Mouse (Mus musculus): Measurements from ENCODE around the gene Tex261.
A peak's percentile ranks its signal among the peaks of the same experiment; 100 is the strongest.
"Not testable (repeated sequence)": the region's sequence is repeated elsewhere in the genome, so short reads cannot be mapped to it uniquely, and the experiment has no call there.

Tex261 gene

DNA sequence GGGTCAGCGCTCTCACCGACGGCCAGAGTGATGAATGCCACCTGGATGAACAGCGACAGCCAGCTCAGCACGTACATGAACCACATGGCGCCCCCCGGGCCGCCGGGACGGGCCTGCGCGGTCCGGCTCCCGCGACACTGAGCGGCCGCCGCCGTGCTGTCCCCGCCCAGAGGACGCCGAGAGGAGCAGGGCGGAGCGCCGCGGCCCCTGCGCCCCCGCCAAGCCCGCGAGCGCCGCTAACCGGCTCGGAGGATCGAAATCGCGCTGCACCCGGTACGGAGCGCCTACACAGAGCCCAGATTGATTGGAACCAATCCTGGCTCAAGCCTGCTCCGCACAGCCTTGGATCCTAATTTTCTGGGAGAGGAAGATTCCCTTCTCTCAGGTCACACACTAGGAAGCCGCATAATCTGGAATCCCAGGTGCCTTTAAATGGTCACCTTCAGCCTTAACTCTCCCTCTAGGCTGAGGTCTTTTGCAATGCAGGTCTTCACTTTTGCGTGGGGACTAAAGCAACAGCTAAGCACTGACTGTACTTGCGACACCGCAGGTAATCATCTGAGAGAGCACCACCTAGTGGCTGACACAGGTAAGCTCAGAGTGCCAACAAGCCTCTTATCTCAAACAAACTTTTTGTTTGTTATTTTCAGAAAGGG lies at the start of gene Tex261:
Gene Tex261 (minus strand): TSS at position 176 of the 656 bp plus-strand sequence.
- peak; percentile 85 for DNase-seq (ENCODE audit: low read depth, low spot score)

- no peak for DNase-seq (ENCODE audit: low read depth, low spot score)
Observed at GRCm38 (mm10) chr6:83821856-83822255, 46.2 kb upstream of the Tex261 start.

DNA sequence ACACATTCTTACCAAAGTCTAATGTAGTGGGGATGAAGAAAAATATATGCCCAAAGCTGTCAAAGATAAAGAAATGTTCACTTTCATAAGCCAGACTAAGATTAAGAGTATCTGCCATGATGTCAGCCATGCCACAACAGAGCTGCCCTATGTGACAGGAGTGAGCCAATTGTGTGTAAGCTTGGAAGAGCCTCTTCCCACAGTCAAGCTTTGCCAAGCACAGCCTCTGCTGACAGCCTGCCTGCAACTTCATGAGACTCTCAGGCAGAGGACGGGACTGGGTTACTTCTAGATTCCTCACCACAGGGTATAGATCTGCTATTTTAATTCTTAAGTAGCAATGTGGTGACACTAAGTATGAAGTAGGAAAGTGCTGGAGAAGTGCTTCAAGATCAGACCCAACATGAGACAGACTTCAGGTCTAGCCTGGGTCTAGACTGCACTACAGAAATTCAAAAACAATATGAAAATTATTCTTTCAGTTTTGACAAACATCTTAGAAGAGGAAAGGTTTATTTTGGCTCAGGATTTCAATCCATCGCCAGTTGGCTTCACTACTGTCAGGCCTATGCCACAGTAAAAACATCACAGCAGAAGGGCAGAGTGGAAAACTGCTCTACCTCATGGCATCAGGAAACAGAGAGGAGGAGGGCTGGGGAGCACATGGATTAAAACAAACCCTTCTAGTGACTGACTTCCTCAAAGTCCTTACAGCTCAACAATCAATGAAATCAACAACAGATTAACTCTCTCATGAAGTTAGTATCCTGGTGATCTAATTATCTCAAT lies 45.3 kb upstream of the Tex261 start:
- DNase-seq (ENCODE audit: low read depth, low spot score), result no peak

GRCm38 (mm10) chr6:83818996-83819395 lies 43.4 kb upstream of the Tex261 start:
- DNase-seq (ENCODE audit: low read depth, low spot score), result no peak

- no peak for DNase-seq (ENCODE audit: low read depth, low spot score)
Observed at GRCm38 (mm10) chr6:83815801-83816200, 40.2 kb upstream of the Tex261 start.

GRCm38 (mm10) chr6:83802846-83803245 lies 27.2 kb upstream of the Tex261 start:
- DNase-seq (ENCODE audit: low read depth, low spot score), result no peak

DNA sequence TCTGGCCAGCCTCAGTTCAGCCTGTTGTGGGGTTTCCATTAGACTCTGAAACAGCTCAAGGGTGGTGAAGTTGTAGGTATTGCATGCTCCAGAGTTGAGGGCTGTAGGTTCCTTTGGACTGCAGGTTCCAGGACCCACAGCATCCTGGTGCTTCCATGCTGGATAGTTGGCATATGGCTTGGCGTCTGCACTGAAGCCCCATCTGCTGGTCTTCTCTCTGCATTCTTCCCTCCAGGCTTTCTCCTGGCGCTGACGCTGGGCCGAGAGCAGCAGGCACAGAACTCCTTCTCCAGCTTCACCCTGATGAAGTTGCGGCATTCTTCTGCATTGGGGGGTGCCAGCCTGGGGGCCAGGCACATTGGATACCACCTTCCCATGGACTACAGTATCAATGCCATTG lies 26.4 kb upstream of the Tex261 start:
- no peak for DNase-seq (ENCODE audit: low read depth, low spot score)

GRCm38 (mm10) chr6:83796686-83797085 lies 21.1 kb upstream of the Tex261 start:
- DNase-seq (ENCODE audit: low read depth, low spot score), result no peak

GRCm38 (mm10) chr6:83795492-83795900 lies 19.9 kb upstream of the Tex261 start:
- DNase-seq (ENCODE audit: low read depth, low spot score), result no peak

DNA sequence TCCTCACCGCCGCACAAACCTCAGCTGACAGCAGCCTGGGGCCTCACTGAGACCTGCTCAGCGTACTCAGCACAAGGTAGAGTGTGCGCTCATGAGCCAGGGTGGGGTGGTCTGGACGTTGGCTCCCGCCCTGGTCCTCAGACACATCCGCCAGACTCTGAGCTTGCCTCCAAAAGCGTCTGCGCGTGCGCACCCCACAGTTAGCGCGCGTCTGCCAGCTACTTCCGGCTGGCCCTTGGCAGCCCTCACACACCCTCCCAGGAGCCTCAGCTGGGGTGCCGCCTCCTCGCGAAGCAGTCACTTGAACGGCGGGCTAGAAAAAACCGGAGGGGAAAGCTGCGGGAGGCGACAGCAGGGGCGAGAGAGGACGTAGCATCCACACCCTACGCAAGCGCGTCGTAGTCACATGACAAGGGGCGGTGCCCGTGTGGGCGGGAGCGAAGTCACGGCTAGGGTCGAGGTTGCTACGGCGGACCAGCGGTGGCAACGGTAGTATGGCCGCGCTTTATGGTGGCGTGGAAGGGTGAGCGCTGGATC lies 19.2 kb upstream of the Tex261 start, which contains the start of gene Nagk:
Gene Nagk (plus strand): TSS at position 223 of the 537 bp plus-strand sequence.
- DNase-seq (ENCODE audit: low read depth, low spot score), result peak; percentile 88

DNA sequence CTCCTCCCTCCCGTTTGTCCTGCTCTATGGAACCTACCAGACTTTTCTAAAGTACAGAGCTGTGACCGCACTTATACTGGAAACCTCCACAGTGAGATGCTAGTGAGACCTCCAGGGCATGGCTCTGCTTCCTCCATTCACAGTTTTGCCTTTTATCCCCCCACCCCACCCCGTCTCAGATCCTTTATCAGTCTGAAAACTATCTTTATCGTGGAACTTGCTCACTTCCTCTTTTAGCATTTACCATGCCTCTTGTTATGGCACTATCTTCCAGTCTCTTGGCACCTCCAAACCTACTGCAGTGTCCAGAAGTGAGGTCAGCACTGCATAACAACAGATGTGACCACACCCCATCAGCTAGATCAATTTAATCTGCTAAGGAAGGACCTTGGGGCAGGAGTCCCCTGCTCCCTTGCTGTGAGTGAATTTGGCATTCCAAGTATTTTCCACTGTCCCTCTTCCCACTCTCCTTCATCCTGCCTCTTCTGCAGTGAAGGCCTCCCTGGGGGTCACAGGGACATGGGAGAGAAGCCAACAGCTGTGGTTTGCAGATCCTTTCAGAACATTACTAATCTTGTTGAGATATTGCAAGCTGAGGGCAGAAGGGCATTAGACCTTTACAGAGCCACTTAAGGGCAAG lies 15.8 kb upstream of the Tex261 start:
- DNase-seq (ENCODE audit: low read depth, low spot score), result peak; percentile 21

GRCm38 (mm10) chr6:83790533-83790932 lies 14.9 kb upstream of the Tex261 start:
- not testable (repeated sequence) for DNase-seq (ENCODE audit: low read depth, low spot score)

GRCm38 (mm10) chr6:83788554-83788953 lies 12.9 kb upstream of the Tex261 start:
- no peak for DNase-seq (ENCODE audit: low read depth, low spot score)

DNA sequence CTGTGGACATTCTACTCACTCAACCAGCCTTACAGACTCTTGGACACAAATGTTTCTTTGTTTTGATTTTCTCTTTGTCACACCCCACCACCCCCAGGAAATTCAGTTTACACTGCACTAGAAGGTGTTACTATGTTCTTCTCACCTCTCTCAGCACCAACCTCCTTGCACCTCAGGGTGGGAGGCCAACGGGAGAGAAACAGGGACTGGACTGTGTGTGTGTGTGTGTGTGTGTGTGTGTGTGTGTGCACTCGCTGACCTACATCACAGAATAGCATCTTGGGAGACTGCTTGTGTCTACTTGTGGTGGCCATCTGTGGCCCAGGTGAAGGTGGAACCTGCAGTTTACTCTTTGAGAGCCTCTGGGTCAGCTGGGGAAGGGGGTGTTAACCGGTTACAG lies 10.8 kb upstream of the Tex261 start:
- DNase-seq (ENCODE audit: low read depth, low spot score), result no peak

DNA sequence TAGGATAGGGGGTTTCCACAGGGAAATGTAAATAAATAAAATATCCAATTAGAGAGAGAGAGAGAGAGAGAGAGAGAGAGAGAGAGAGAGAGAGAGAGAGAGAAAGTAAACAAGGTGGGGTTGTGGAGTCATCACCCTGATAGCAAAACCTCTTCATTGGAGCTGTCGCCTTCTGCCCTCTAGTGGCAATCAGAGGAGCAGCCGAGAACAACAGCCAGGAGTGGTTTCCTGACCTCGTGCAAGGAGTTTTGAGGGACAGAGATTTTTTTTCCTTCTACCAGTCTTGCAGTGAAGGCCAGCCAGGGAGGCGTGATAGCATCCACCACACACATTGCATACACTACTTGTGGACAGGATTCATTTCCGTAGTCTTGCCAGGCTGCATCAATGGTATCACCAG lies 3.4 kb upstream of the Tex261 start:
- DNase-seq (ENCODE audit: low read depth, low spot score), result peak; percentile 40

- DNase-seq (ENCODE audit: low read depth, low spot score), result no peak
Observed at GRCm38 (mm10) chr6:83778306-83778705, 2.7 kb upstream of the Tex261 start.

GRCm38 (mm10) chr6:83774781-83775563 lies 641 bp downstream of the Tex261 start:
- peak; percentile 56 for DNase-seq (ENCODE audit: low read depth, low spot score)

DNA sequence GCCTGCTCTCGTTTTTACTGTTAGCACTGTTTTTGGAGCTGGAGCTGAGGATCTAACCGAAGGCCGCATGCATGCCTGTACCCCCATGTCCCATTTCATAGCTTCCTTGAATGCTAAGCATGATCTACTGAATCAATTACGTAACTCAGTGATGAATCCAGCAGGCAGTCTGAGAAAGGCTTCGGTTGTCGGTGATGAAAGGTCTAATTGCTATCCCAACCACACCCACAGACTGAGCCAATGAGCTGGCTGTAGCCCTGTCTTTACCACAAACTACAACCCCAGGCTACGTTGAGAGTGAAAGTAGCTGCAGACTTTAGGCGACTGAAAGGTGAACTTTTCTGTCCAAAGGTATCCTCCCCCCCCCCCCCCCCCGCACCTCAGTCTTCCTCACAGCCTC lies 1.5 kb downstream of the Tex261 start:
- DNase-seq (ENCODE audit: low read depth, low spot score), result no peak

DNA sequence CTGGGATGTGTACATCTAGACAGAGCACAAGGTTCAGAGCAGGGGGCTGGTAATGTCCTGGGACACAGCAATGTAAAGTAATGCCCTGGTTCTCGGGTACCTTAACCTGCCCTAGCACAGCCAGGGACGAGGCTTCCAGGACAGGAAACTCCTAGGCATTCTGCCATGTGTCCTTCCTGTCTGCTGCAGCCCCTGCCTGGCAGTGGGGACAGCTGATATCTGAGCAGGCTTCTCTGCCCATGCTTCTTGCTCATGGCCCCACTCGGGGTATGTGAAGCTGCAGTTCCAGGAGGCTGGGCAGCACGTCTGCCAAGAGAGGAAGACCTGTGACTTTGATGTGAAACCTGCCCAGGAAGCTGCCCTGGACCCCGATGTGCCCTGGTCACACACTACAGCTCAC lies 7.1 kb downstream of the Tex261 start:
- no peak for DNase-seq (ENCODE audit: low read depth, low spot score)

DNA sequence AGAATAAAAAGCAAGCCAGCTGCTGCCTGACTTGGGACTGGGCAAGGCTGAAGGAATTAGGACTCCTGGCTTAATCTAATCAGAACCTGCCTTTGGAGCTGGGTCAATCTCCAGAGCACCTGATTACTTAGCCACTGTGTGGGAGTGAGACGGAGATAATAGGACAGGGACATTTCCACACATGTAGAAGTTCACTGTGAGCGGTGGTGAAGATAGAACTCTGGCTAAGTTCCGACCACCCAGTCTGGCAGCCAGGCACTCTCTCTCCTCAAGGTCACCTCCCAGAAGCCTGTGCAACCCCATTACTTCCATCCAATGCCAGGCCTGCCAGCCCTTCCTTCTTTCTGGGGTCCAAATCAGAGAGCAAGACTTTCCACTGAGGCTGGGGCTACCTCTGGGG lies 8.6 kb downstream of the Tex261 start:
- no peak for DNase-seq (ENCODE audit: low read depth, low spot score)

GRCm38 (mm10) chr6:83762880-83763431 lies 12.7 kb downstream of the Tex261 start:
- DNase-seq (ENCODE audit: low read depth, low spot score), result no peak
